Mouse (Mus musculus) stomach, postnatal 0 days (tissue): ENCODE results near the gene P2rx5.

Source experiments
- CTCF ChIP-seq: IDR thresholded peaks from 2 replicates; pipeline ENCODE4 v1.5.1; 2016; ENCODE audit warnings: antibody characterized with exemption, low read depth, mild to moderate bottlenecking, moderate library complexity
- EP300 ChIP-seq: optimal IDR thresholded peaks from 2 replicates; pipeline ENCODE3; 2016; ENCODE audit warnings: antibody characterized with exemption

DNA sequence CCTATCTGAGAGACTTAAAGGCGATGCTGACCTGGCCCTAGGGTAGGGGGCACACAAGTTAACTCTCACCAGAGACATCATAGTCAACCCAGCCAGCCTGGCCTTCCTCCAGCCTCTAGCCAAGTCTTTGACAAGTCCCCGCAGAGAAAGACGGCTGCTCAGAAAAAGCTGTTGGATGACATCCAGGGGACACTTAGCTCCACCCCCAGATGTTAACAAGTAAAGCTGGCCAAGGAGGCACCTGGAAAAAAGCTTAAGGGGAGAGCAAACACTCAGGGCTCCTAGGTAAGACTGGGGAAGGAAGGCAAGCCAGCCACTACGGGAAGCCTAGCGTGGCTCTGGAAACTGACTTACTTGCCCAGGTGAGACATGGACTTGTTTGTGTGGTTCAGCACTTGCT is 12.0 kb downstream of the P2rx5 start:
- TF ChIP-seq CTCF = no peak
- no peak for TF ChIP-seq EP300
